Mouse (Mus musculus) olfactory bulb, adult 2 months (tissue): Measurements from ENCODE around the gene Mapre1.

Experiments used
- CTCF ChIP-seq: fragments of 200-500 bp; IDR thresholded peaks from 2 replicates; pipeline ENCODE4 v1.5.1; 2012; ENCODE audit warnings: low read depth, mild to moderate bottlenecking, low read length, moderate library complexity; ENCODE audit not compliant: insufficient read depth
- POLR2A ChIP-seq: fragments of 200-500 bp; IDR thresholded peaks from 2 replicates; pipeline ENCODE4 v1.6.1; 2012; ENCODE audit warnings: mild to moderate bottlenecking, low read depth, low read length, moderate library complexity; ENCODE audit not compliant: insufficient read depth

DNA sequence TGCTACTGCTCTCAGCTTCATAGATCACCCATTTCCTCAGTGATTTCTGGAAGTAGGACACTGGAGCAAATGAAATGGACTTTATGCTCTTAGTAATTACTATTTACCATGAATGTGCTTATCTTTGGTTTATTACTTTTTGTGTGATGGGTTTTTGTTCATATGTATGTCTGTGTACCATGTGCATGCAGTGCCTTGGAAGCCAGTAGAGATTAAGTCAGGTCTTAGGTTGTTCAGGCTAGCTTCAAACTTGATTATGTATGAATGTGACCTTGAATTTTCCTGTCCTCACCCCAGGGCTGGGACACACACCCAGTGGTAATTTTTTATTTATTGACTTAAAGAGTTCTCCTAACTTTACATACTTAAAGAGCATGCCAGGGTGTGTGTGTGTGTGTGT lies 6.9 kb downstream of the Mapre1 start:
- TF ChIP-seq POLR2A (no peak), CTCF (no peak)
